In the genomic region with DNA sequence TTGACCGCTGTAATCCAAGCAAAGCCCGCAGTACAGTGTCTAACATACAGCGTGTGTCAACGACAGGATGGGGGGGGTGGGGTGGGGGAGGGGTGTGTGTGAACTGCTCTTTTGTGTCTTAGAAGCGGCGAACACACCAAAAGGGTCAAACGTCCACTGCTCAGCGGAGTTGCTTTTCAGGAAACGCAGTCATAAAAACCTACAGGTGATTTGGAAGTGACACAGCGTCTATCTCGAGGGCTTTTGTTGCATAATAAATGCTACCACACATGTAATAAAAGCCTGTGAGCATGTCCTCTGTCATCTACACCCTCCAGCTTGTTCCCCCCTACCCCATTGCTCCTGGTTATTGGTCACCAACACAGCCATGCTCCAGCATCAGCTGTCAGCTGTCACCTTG, we compare ENCODE assay signal across 8 mouse cellular contexts. TPM values are rescaled to one million over a fixed set of nuclear protein-coding genes. Genes with fewer than 3 reads are reported as not detected.
A peak's percentile ranks its signal among the peaks of the same experiment; 100 is the strongest.
DNase-seq lines count a peak whose midpoint lies in the region; ATAC-seq and TF ChIP-seq lines count a peak whose summit lies in the region.

No protein-coding gene starts in this region.

- no peaks in the 10 kb centered on the region for H3K36me3 ChIP-seq in embryonic facial prominence, embryonic 12.5 days
- H3K36me3 ChIP-seq in intestine, embryonic 16.5 days (ENCODE audit: control insufficient read depth, insufficient read depth, low read length): no peaks in the 10 kb centered on the region
- H3K36me3 ChIP-seq in myocyte (ENCODE audit: control insufficient read depth, insufficient read depth): no peaks in the 10 kb centered on the region

- H3K9me3 ChIP-seq in embryonic facial prominence, embryonic 12.5 days: no peaks in the 10 kb centered on the region
- H3K9me3 ChIP-seq in intestine, embryonic 16.5 days (ENCODE audit: control insufficient read depth, low read length): no peaks in the 10 kb centered on the region

- H3K4me3 ChIP-seq in layer of hippocampus, adult 2 months: peak overlapping the region; percentile 47
- H3K4me3 ChIP-seq in embryonic facial prominence, embryonic 12.5 days: peak overlapping the region; percentile 19
- H3K4me3 ChIP-seq in intestine, embryonic 16.5 days (ENCODE audit: low read length): peak overlapping the region; percentile 38
- H3K4me3 ChIP-seq in myocyte: no peak overlapping the region

- H3K9ac ChIP-seq in embryonic facial prominence, embryonic 12.5 days: no peak overlapping the region
- 0 out of 2 replicates have a peak overlapping the region, but pooled peaks have one; percentile 53 for H3K9ac ChIP-seq in intestine, embryonic 16.5 days (ENCODE audit: low read depth, low read length)

- DNase-seq in layer of hippocampus, adult 2 months (ENCODE audit: low spot score in 2 of 2): no peak
- no peak for DNase-seq in layer of hippocampus, postnatal 25 days (ENCODE audit: extremely low spot score in 1 of 2, low spot score in 1 of 2)
- DNase-seq in thymus, postnatal 4 days: no peak
- DNase-seq in retina, postnatal 1 day: no peak

- no peak for TF ChIP-seq POLR2A in myocyte (IDR thresholded peaks at IDR 0.05; ENCODE audit: insufficient read length, low read depth)

- peak overlapping the region; percentile 52 for H3K4me2 ChIP-seq in embryonic facial prominence, embryonic 12.5 days (replicated peaks)
- H3K4me2 ChIP-seq in intestine, embryonic 16.5 days (ENCODE audit: low read depth, low read length): peak overlapping the region; percentile 68
- peak overlapping the region; percentile 94 for H3K4me2 ChIP-seq in myocyte (ENCODE audit: low read depth)

- no peak for TF ChIP-seq CTCF in layer of hippocampus, adult 2 months (conservative IDR thresholded peaks at IDR 0.05)

- no peak overlapping the region for H3ac ChIP-seq in myocyte (ENCODE audit: control insufficient read depth, insufficient read length)

- no peak for ATAC-seq in embryonic facial prominence, embryonic 12.5 days (ENCODE audit: insufficient number of reproducible peaks, insufficient read depth, low FRiP score, low TSS enrichment)
- ATAC-seq in intestine, embryonic 16.5 days: no peak
- no peak for ATAC-seq in cerebellum, adult (ENCODE audit: insufficient number of reproducible peaks, low FRiP score, low TSS enrichment)

- no peaks in the 10 kb centered on the region for H3K27me3 ChIP-seq in embryonic facial prominence, embryonic 12.5 days
- H3K27me3 ChIP-seq in intestine, embryonic 16.5 days (replicated peaks; ENCODE audit: control insufficient read depth, insufficient read depth, low read length): no peaks in the 10 kb centered on the region
- H3K27me3 ChIP-seq in myocyte (ENCODE audit: control insufficient read depth, insufficient read depth, insufficient read length): peaks cover 7% of the 10 kb centered on the region

- H3K4me1 ChIP-seq in embryonic facial prominence, embryonic 12.5 days: peaks cover 20% of the 10 kb centered on the region
- peaks cover 15% of the 10 kb centered on the region for H3K4me1 ChIP-seq in intestine, embryonic 16.5 days (ENCODE audit: control insufficient read depth, insufficient read depth, low read length)

- no peaks in the 10 kb centered on the region for H3K79me2 ChIP-seq in myocyte (ENCODE audit: control insufficient read depth, insufficient read depth)

- 29% methylated on average over 11 of the region's 11 CpGs for WGBS in embryonic facial prominence, embryonic 12.5 days
- 16% methylated on average over 11 of the region's 11 CpGs for WGBS in intestine, embryonic 16.5 days

- H3K27ac ChIP-seq in layer of hippocampus, adult 2 months: peak overlapping the region; percentile 72
- H3K27ac ChIP-seq in embryonic facial prominence, embryonic 12.5 days: peak overlapping the region; percentile 79; the same call in 1 of the 2 replicates
- H3K27ac ChIP-seq in intestine, embryonic 16.5 days (ENCODE audit: low read length): peak overlapping the region; percentile 84

TF ChIP-seq in myocyte, 11 proteins besides CTCF, POLR2A, EP300 and RAD21:
- TF ChIP-seq MAX (IDR thresholded peaks at IDR 0.05; ENCODE audit: low read depth): no peak
- no peak for TF ChIP-seq TCF3 (IDR thresholded peaks at IDR 0.05; ENCODE audit: insufficient read length, low read depth)
- TF ChIP-seq MYOG (IDR thresholded peaks at IDR 0.05; ENCODE audit: control insufficient read depth in 1 of 3, insufficient read depth in 1 of 3, insufficient read length in 2 of 3, low read depth in 2 of 3): no peak
- TF ChIP-seq MYOD1 (IDR thresholded peaks at IDR 0.05; ENCODE audit: control insufficient read depth in 1 of 3, insufficient read length in 2 of 3, low read depth in 2 of 3): no peak
- TF ChIP-seq POLR2AphosphoS2 (IDR thresholded peaks at IDR 0.05; ENCODE audit: insufficient read length, low read depth): no peak
- no peak for TF ChIP-seq TCF12 (IDR thresholded peaks at IDR 0.05; ENCODE audit: insufficient read depth, poor library complexity, severe bottlenecking)
- TF ChIP-seq USF1 (IDR thresholded peaks at IDR 0.05; ENCODE audit: low read depth): no peak
- no peak for TF ChIP-seq CEBPB (IDR thresholded peaks at IDR 0.05; ENCODE audit: insufficient read depth, poor library complexity, severe bottlenecking)
- no peak for TF ChIP-seq E2F4 (IDR thresholded peaks at IDR 0.05; ENCODE audit: insufficient read depth)
- TF ChIP-seq REST (IDR thresholded peaks at IDR 0.05; ENCODE audit: insufficient read depth, insufficient read length): no peak
- no peak for TF ChIP-seq SRF (IDR thresholded peaks at IDR 0.05; ENCODE audit: control insufficient read depth, insufficient read length, low read depth)

RNA-seq across cellular contexts. Expression of gene Tnrc6b, which starts 4.5 kb away (rescaled TPM):
- total RNA-seq in layer of hippocampus, adult 2 months (2021): 100 to 1,000 TPM; 127 to 133 TPM
- total RNA-seq in layer of hippocampus, postnatal 25 days (2021): 100 to 1,000 TPM in 1 of 2 experiments, 10 to 100 TPM in 1; 86.8 to 117 TPM
- polyA plus RNA-seq in embryonic facial prominence, embryonic 12.5 days (2016; fragmentation: Nextera tagmentation; extraction: Ambion mirVana): 37.7 and 40.8 TPM in 2 replicates
- 18.0 and 18.2 TPM in 2 replicates for polyA plus RNA-seq in intestine, embryonic 16.5 days (2015; fragmentation: Nextera tagmentation; extraction: Ambion mirVana)
- 8.9 TPM for polyA plus RNA-seq in myocyte (2012; fragmentation: generic; extraction: Trizol)

RNA-seq across cellular contexts. Expression of gene Fam83f, which starts 34.9 kb away (rescaled TPM):
- total RNA-seq in layer of hippocampus, adult 2 months (2021): under 1 TPM in 1 of 2 experiments, not detected in 1; 0.15 TPM
- under 1 TPM in 1 of 2 experiments, not detected in 1; 0.16 TPM for total RNA-seq in layer of hippocampus, postnatal 25 days (2021)
- 2.6 and 3.0 TPM in 2 replicates for polyA plus RNA-seq in embryonic facial prominence, embryonic 12.5 days (2016; fragmentation: Nextera tagmentation; extraction: Ambion mirVana)
- 24.9 and 29.2 TPM in 2 replicates for polyA plus RNA-seq in intestine, embryonic 16.5 days (2015; fragmentation: Nextera tagmentation; extraction: Ambion mirVana)
- polyA plus RNA-seq in myocyte (2012; fragmentation: generic; extraction: Trizol): not detected
